26 mouse cellular contexts compared by ENCODE assay signal in genomic region chr3:123042308-123042707, GRCm38 (mm10). TPM values are rescaled to one million over a fixed set of nuclear protein-coding genes. Genes with fewer than 3 reads are reported as not detected.
"Had no signal": no experiment of that assay in that cellular context is flagged by ENCODE, and none has a peak within 500 bp of the region (broad histone marks: within the 10 kb centered on the region; RNA-seq: fewer than 3 reads in every experiment).

No protein-coding gene starts in this region.

- H3K27ac ChIP-seq: lung, embryonic 15.5 days; macrophage; midbrain, embryonic 13.5 days; midbrain, embryonic 15.5 days; neural tube, embryonic 13.5 days; neural tube, embryonic 15.5 days had no signal

- H3K36me3 ChIP-seq: lung, embryonic 15.5 days; midbrain, embryonic 13.5 days; midbrain, embryonic 15.5 days; neural tube, embryonic 13.5 days; neural tube, embryonic 15.5 days had no signal

- H3K4me2 ChIP-seq: lung, embryonic 15.5 days; midbrain, embryonic 11.5 days; midbrain, embryonic 13.5 days; midbrain, embryonic 15.5 days; neural tube, embryonic 13.5 days; neural tube, embryonic 15.5 days had no signal

- H3K27me3 ChIP-seq: lung, embryonic 15.5 days; megakaryocyte, embryonic 14.5 days; midbrain, embryonic 13.5 days; midbrain, embryonic 15.5 days; neural tube, embryonic 13.5 days; neural tube, embryonic 15.5 days had no signal

- H3K4me3 ChIP-seq: lung, embryonic 15.5 days; megakaryocyte, embryonic 14.5 days; midbrain, embryonic 13.5 days; midbrain, embryonic 15.5 days; neural tube, embryonic 13.5 days; neural tube, embryonic 15.5 days had no signal

- H3K4me1 ChIP-seq: lung, embryonic 15.5 days; megakaryocyte, embryonic 14.5 days; midbrain, embryonic 13.5 days; midbrain, embryonic 15.5 days; neural tube, embryonic 13.5 days; neural tube, embryonic 15.5 days had no signal

- H3K9me3 ChIP-seq: lung, embryonic 15.5 days; megakaryocyte, embryonic 14.5 days; midbrain, embryonic 13.5 days; midbrain, embryonic 15.5 days; neural tube, embryonic 13.5 days; neural tube, embryonic 15.5 days had no signal

- DNase-seq: liver, postnatal 0 days; lung, adult 2 months; lung, postnatal 14 days; lung, postnatal 36 days; retina, postnatal 1 day; right cerebral cortex, adult 18-20 months; right cerebral cortex, postnatal 25 days; right cerebral cortex, postnatal 4 days; spleen, adult 18-20 months; thymus, adult 18-20 months; thymus, postnatal 14 days; thymus, postnatal 36 days had no signal

- H3K9ac ChIP-seq: liver, postnatal 0 days; lung, embryonic 15.5 days; midbrain, embryonic 13.5 days; midbrain, embryonic 15.5 days; neural tube, embryonic 13.5 days; neural tube, embryonic 15.5 days had no signal

- ATAC-seq: liver, postnatal 0 days; lung, postnatal 0 days; midbrain, embryonic 13.5 days; midbrain, embryonic 15.5 days had no signal

RNA-seq across cellular contexts. Expression of gene Myoz2, which starts 7.5 kb away (rescaled TPM):
- total RNA-seq: megakaryocyte progenitor cell, adult 5-6 weeks; monocyte, adult 5-6 weeks had no signal
- polyA plus RNA-seq: macrophage; midbrain, embryonic 11.5 days; midbrain, embryonic 13.5 days; midbrain, embryonic 15.5 days; midbrain, postnatal 0 days; small intestine, adult 2 months; thymus, postnatal 0 days had no signal
